In genomic region chr4:119901556-119902491, GRCm38 (mm10) we compare ENCODE assay signal across 9 mouse cellular contexts.
DNase-seq lines count a peak whose midpoint lies in the region; ATAC-seq and TF ChIP-seq lines count a peak whose summit lies in the region.
"Had no signal": no experiment of that assay in that cellular context is flagged by ENCODE, and none has a peak within 500 bp of the region (broad histone marks: within the 10 kb centered on the region; RNA-seq: fewer than 3 reads in every experiment).

No protein-coding gene starts in this region.

- H3K4me3 ChIP-seq in neural tube, embryonic 13.5 days = no peak overlapping the region
- H3K4me3 ChIP-seq in forebrain, postnatal 0 days (ENCODE audit: low read depth, low read length) = no peak overlapping the region
- no peak overlapping the region for H3K4me3 ChIP-seq in hindbrain, embryonic 16.5 days (ENCODE audit: low read length)
- no peak overlapping the region for H3K4me3 ChIP-seq in midbrain, embryonic 15.5 days
- no peak overlapping the region for H3K4me3 ChIP-seq in liver, embryonic 11.5 days (ENCODE audit: low read depth, low read length)
- H3K4me3 ChIP-seq: erythroblast, embryonic 14.5 days had no signal

- no peaks in the 10 kb centered on the region for H3K9me3 ChIP-seq in neural tube, embryonic 13.5 days
- no peaks in the 10 kb centered on the region for H3K9me3 ChIP-seq in forebrain, postnatal 0 days (ENCODE audit: low read length)
- no peaks in the 10 kb centered on the region for H3K9me3 ChIP-seq in hindbrain, embryonic 16.5 days (ENCODE audit: control insufficient read depth, low read length)
- no peaks in the 10 kb centered on the region for H3K9me3 ChIP-seq in midbrain, embryonic 15.5 days
- no peaks in the 10 kb centered on the region for H3K9me3 ChIP-seq in liver, embryonic 11.5 days (ENCODE audit: control insufficient read depth, low read length)

- no peak for DNase-seq in neural tube, embryonic 10.5 days (ENCODE audit: extremely low spot score, low spot score)
- peak; percentile 63 for DNase-seq in forebrain, postnatal 0 days
- DNase-seq in liver, embryonic 11.5 days (ENCODE audit: low spot score) = no peak
- DNase-seq in thymus, adult 18-20 months = no peak
- DNase-seq in ovary, adult 18-20 months (ENCODE audit: low spot score) = no peak

- no peak overlapping the region for H3K4me2 ChIP-seq in neural tube, embryonic 13.5 days
- H3K4me2 ChIP-seq in forebrain, postnatal 0 days (ENCODE audit: low read depth) = no peak overlapping the region
- no peak overlapping the region for H3K4me2 ChIP-seq in hindbrain, embryonic 16.5 days (ENCODE audit: low read length)
- H3K4me2 ChIP-seq in midbrain, embryonic 15.5 days = no peak overlapping the region
- no peak overlapping the region for H3K4me2 ChIP-seq in liver, embryonic 11.5 days

- H3K27ac ChIP-seq in neural tube, embryonic 13.5 days (replicated peaks) = peak overlapping the region; percentile 76
- H3K27ac ChIP-seq in forebrain, postnatal 0 days (ENCODE audit: low read depth, low read length) = peak overlapping the region; percentile 73
- H3K27ac ChIP-seq in hindbrain, embryonic 16.5 days (ENCODE audit: low read depth, low read length) = peak overlapping the region; percentile 44
- H3K27ac ChIP-seq in midbrain, embryonic 15.5 days = peak overlapping the region; percentile 39
- no peak overlapping the region for H3K27ac ChIP-seq in liver, embryonic 11.5 days (ENCODE audit: low read depth, low read length)

- no peaks in the 10 kb centered on the region for H3K27me3 ChIP-seq in neural tube, embryonic 13.5 days
- H3K27me3 ChIP-seq in forebrain, postnatal 0 days (ENCODE audit: insufficient read depth, low read length) = no peaks in the 10 kb centered on the region
- H3K27me3 ChIP-seq in hindbrain, embryonic 16.5 days (replicated peaks; ENCODE audit: control insufficient read depth, insufficient read depth, low read length) = no peaks in the 10 kb centered on the region
- no peaks in the 10 kb centered on the region for H3K27me3 ChIP-seq in midbrain, embryonic 15.5 days (replicated peaks)
- H3K27me3 ChIP-seq in liver, embryonic 11.5 days (replicated peaks; ENCODE audit: control insufficient read depth, insufficient read depth, low read length) = no peaks in the 10 kb centered on the region

- peak; percentile 55; the same call in 1 of the 2 replicates for ATAC-seq in neural tube, embryonic 13.5 days (ENCODE audit: low read depth)
- peak; percentile 61 for ATAC-seq in forebrain, postnatal 0 days
- ATAC-seq in hindbrain, embryonic 16.5 days = peak; percentile 54; the same call in 1 of the 2 replicates
- peak; percentile 43 for ATAC-seq in midbrain, embryonic 15.5 days (replicated peaks)
- ATAC-seq in liver, embryonic 11.5 days (replicated peaks; ENCODE audit: low FRiP score) = no peak

- WGBS in neural tube, embryonic 13.5 days = 48% methylated on average over 16 of the region's 16 CpGs
- WGBS in forebrain, postnatal 0 days = 44% methylated on average over 16 of the region's 16 CpGs
- 38% methylated on average over 16 of the region's 16 CpGs for whole genome bisulfite sequencing in hindbrain, embryonic 16.5 days
- 59% methylated on average over 16 of the region's 16 CpGs for WGBS in midbrain, embryonic 15.5 days
- 68% methylated on average over 16 of the region's 16 CpGs for WGBS in liver, embryonic 11.5 days

- H3K4me1 ChIP-seq in neural tube, embryonic 13.5 days (replicated peaks) = peaks cover 20% of the 10 kb centered on the region
- peaks cover 14% of the 10 kb centered on the region for H3K4me1 ChIP-seq in forebrain, postnatal 0 days (ENCODE audit: insufficient read depth)
- H3K4me1 ChIP-seq in hindbrain, embryonic 16.5 days (ENCODE audit: control insufficient read depth, insufficient read depth, low read depth, low read length) = peaks cover 14% of the 10 kb centered on the region
- H3K4me1 ChIP-seq in midbrain, embryonic 15.5 days = peaks cover 9% of the 10 kb centered on the region
- no peaks in the 10 kb centered on the region for H3K4me1 ChIP-seq in liver, embryonic 11.5 days (replicated peaks; ENCODE audit: control insufficient read depth, insufficient read depth, low read length)

- H3K9ac ChIP-seq in neural tube, embryonic 13.5 days = no peak overlapping the region
- no peak overlapping the region; the same call in 1 of the 2 replicates for H3K9ac ChIP-seq in forebrain, postnatal 0 days
- no peak overlapping the region for H3K9ac ChIP-seq in hindbrain, embryonic 16.5 days (ENCODE audit: low read depth, low read length)
- H3K9ac ChIP-seq in midbrain, embryonic 15.5 days = no peak overlapping the region
- H3K9ac ChIP-seq in liver, embryonic 11.5 days (ENCODE audit: low read depth, low read length) = no peak overlapping the region

- no peak for TF ChIP-seq CTCF in forebrain, postnatal 0 days (IDR thresholded peaks at IDR 0.05; ENCODE audit: low read depth)

- no peaks in the 10 kb centered on the region for H3K36me3 ChIP-seq in neural tube, embryonic 13.5 days
- no peaks in the 10 kb centered on the region for H3K36me3 ChIP-seq in forebrain, postnatal 0 days (ENCODE audit: insufficient read depth)
- H3K36me3 ChIP-seq in hindbrain, embryonic 16.5 days (ENCODE audit: control insufficient read depth, insufficient read depth, low read length) = no peaks in the 10 kb centered on the region
- no peaks in the 10 kb centered on the region for H3K36me3 ChIP-seq in midbrain, embryonic 15.5 days (replicated peaks)
- no peaks in the 10 kb centered on the region for H3K36me3 ChIP-seq in liver, embryonic 11.5 days (ENCODE audit: control insufficient read depth, insufficient read depth, low read length)
